Mouse (Mus musculus) E14TG2a.4 (cell line): ENCODE measurements at regions not wholly inside any gene's neighbourhood (a gene's known extent, or its start where the extent isn't known, plus 50 kb on each side); places are given as distances from the start of the nearest gene placed in this dataset.
A peak's percentile ranks its signal among the peaks of the same experiment; 100 is the strongest.
"Not testable (repeated sequence)": the region's sequence is repeated elsewhere in the genome, so short reads cannot be mapped to it uniquely, and the experiment has no call there.

Source experiments
- H3K27me3 ChIP-seq: 2 replicates; pipeline ENCODE4 v1.6.1; 2014; ENCODE audit warnings: low read length, control low read depth; ENCODE audit not compliant: insufficient read depth
- H3K36me3 ChIP-seq: 2 replicates; pipeline ENCODE4 v1.6.1; 2014; ENCODE audit warnings: low read length, control low read depth; ENCODE audit not compliant: insufficient read depth
- H3K4me1 ChIP-seq: replicated peaks from 2 replicates; pipeline ENCODE4 v1.6.1; 2014; ENCODE audit warnings: low read depth, low read length, control low read depth
- H3K4me3 ChIP-seq: replicated peaks from 2 replicates; pipeline ENCODE4 v1.5.1; 2014; ENCODE audit warnings: mild to moderate bottlenecking, low read length
- H3K9me3 ChIP-seq: 2 replicates; pipeline ENCODE4 v1.6.1; 2014; ENCODE audit warnings: low read length, control low read depth
- CTCF ChIP-seq: conservative IDR thresholded peaks from 2 replicates; pipeline ENCODE4 v1.5.1; 2014; ENCODE audit warnings: low read length
- NANOG ChIP-seq: IDR thresholded peaks from 2 replicates; pipeline ENCODE4 v1.6.1; 2014; ENCODE audit warnings: borderline replicate concordance, low read length, mixed read lengths
- POU5F1 ChIP-seq: IDR thresholded peaks from 2 replicates; pipeline ENCODE4 v1.6.1; 2014; ENCODE audit warnings: low read length, borderline replicate concordance

DNA sequence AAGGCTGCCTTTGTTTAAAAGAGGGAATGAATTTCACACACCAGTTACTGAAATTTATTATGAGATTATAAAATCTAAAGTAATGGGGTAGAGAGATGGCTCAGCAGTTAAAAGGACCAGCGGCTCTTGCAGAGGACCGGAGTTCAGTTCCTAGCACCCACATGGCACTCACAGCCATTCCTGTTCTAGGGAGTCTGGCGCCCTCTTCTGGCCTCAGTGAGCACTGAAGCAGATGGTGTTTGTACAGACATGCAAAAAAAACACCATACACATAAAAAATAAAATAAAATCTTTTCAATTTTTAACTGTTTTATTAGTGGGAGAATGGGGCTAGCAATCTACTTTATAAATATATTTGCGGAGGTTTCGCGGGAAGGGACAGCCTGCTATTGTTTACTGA, 112.3 kb upstream of the Supt20 start:
- Histone ChIP-seq H3K9me3 (no peaks in the 10 kb centered on the region; the same call in 1 of the 2 replicates), H3K36me3 (no peaks in the 10 kb centered on the region), H3K4me1 (peaks cover 6% of the 10 kb centered on the region), H3K4me3 (no peak overlapping the region), H3K27me3 (no peaks in the 10 kb centered on the region)
- TF ChIP-seq CTCF = peak; percentile 59
- TF ChIP-seq POU5F1 = no peak
- TF ChIP-seq NANOG = no peak

DNA sequence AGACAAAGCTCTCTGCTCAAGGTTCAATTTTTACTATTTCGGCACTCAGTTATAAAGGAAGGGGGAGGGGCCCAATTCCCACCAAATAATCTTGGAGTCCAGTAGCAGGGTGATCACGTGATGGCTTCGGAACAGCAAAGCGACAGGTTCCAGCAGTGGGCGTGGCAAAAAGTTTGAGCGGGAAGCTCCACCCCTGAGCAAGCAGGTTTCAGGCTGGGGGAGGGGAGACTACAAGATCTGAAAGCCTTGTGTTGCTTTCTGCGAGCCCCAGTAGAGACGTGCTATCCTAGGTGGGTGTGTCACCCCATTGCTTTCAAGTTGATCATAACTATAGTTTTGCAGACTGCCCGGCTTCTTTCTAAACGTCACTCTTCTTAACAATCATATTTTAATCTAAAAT, 106.8 kb upstream of the Supt20 start:
- not testable (repeated sequence) for H3K36me3 ChIP-seq, H3K4me3 ChIP-seq, H3K4me1 ChIP-seq, H3K9me3 ChIP-seq, H3K27me3 ChIP-seq

DNA sequence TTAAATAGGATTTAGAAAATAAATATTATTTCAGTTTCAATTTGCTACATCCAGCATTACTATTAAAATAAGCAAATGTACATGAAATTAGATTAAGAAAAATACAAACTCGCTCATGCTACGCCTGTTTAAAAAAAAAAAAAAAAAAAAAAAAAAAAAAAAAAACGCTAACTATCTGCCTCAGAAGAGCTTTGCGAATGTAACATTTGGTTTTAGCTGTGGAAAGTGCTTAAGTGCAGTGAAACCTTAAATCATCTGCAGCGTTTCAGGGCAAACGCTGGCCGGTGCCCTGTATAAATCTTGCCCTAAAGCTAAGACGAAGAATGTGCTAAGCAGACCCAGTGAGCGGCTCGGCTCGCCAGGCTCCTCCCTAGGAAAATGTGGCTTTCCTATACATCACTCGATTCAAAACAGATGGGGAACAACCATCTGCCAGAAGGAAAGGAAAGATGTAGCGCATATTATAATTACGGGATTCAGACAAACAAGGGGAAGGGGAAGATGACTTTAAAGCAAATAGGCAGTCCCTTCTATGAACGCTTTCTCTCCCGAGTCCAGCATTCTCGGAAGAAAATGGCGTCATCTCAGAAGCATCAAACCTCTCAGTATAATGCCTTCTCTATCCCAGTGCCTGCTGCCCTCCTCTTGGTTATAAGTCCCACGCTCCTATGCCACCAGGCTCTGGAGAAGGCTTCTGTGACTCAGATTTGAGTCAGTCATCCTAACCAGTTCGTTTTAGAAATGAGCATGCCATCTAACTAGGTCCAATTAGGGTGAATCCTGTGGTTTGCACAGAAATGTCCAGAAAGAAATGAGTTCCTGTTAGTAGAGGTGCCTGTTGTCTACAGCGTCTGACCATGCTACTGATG, 105.2 kb upstream of the Supt20 start:
- Histone ChIP-seq H3K27me3 (0 out of 2 replicates have a peak, but pooled peaks cover 3% of the 10 kb centered on the region), H3K4me3 (no peak overlapping the region), H3K36me3 (no peaks in the 10 kb centered on the region), H3K4me1 (0 out of 2 replicates have a peak, but pooled peaks cover 2% of the 10 kb centered on the region), H3K9me3 (no peaks in the 10 kb centered on the region; the same call in 1 of the 2 replicates)
- no peak for TF ChIP-seq CTCF
- no peak for TF ChIP-seq NANOG
- no peak for TF ChIP-seq POU5F1

DNA sequence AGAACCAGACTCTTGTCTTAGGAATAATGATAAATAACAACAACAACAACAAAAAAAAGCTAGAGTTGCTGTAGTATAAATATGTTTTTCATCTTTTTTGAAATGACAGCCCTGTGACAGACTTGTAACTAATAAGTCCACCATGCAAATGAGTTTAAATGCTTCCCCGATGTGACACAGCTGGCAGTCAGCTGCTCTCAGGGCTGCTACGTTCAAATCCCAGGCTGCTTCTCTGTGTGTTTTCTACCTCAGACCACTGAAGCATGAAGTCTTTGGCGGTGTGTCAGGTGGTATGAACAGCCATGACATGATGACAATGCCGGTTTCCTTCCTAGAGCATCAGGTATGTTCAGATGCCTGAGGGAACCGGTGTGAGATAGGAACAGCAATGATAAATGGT, 104.4 kb upstream of the Supt20 start:
- Histone ChIP-seq H3K27me3 (0 out of 2 replicates have a peak, but pooled peaks cover 3% of the 10 kb centered on the region), H3K9me3 (no peaks in the 10 kb centered on the region; the same call in 1 of the 2 replicates), H3K4me1 (0 out of 2 replicates have a peak, but pooled peaks cover 7% of the 10 kb centered on the region), H3K4me3 (no peak overlapping the region), H3K36me3 (no peaks in the 10 kb centered on the region)
- no peak for TF ChIP-seq POU5F1
- no peak for TF ChIP-seq NANOG
- TF ChIP-seq CTCF = no peak

DNA sequence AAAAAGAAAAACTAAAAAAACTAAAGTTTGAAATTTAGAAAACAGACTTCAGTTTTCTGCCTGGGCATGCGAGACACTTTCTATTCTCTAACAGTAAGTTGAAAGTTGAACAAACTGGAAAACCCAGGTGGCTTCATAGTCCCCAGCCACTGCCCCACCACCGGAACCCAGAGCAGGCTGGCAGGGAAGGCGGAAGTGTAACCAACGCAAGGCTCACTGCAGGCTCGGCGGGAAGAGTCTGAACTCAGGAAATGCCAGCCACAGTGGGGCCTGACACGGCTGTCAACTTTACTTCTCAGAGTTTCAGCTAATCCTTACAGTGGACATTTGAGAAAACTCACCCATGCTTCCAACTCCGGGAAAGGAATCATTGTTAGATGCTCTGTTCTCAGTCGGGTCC, 102.6 kb upstream of the Supt20 start:
- TF ChIP-seq NANOG (no peak), POU5F1 (no peak), CTCF (no peak)

DNA sequence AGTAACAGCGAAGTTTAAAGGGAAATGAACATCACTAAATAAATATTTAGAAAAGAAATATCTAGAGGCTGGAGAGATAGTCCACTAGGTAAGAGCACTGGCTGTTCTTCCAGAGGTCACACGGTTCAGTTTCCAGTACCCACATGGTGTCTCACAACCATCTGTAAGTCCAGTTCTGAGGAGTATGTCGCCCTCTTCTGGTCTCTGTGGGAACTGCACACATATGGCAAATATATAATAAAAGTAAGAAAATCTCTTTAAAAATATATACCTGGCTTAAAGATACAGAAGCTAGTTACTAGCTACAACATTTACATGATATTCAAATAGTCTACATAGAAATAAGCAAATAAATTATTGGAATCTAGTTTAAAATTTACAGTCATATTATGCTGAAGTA, 101.4 kb upstream of the Supt20 start:
- Histone ChIP-seq H3K4me1 (0 out of 2 replicates have a peak, but pooled peaks cover 8% of the 10 kb centered on the region), H3K36me3 (no peaks in the 10 kb centered on the region), H3K4me3 (no peak overlapping the region), H3K27me3 (0 out of 2 replicates have a peak, but pooled peaks cover 3% of the 10 kb centered on the region), H3K9me3 (no peaks in the 10 kb centered on the region)
- TF ChIP-seq CTCF (peak; percentile 82), POU5F1 (no peak)

More for the DNA sequence above, 102.6 kb upstream of the Supt20 start:
- no peak overlapping the region for H3K4me3 ChIP-seq
- no peaks in the 10 kb centered on the region for H3K36me3 ChIP-seq
- H3K27me3 ChIP-seq = 0 out of 2 replicates have a peak, but pooled peaks cover 3% of the 10 kb centered on the region
- 0 out of 2 replicates have a peak, but pooled peaks cover 8% of the 10 kb centered on the region for H3K4me1 ChIP-seq
- H3K9me3 ChIP-seq = no peaks in the 10 kb centered on the region; the same call in 1 of the 2 replicates

DNA sequence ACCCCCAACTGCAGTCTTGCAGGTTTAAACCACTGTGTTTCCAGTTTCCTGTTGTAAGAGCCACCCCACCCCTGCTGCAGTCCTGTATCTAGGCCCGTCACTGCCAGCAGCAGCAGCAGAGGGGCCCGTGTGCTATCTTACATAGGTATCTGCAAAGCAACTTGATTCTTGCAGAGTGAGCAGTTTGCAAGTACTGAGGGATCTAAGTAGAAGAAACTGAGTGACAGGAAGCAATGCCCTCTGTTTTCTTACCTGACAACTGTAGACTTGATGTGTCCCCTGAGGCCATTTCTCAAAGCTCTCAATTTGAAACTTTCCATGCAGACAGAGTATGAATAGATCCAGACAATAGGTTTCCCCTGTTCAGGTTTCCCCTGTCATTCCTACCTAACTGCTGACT, 100.5 kb upstream of the Supt20 start:
- TF ChIP-seq POU5F1 (no peak), NANOG (no peak), CTCF (no peak)
- no peak overlapping the region for H3K4me3 ChIP-seq
- no peaks in the 10 kb centered on the region for H3K9me3 ChIP-seq
- H3K27me3 ChIP-seq = 0 out of 2 replicates have a peak, but pooled peaks cover 3% of the 10 kb centered on the region
- 0 out of 2 replicates have a peak, but pooled peaks cover 6% of the 10 kb centered on the region for H3K4me1 ChIP-seq
- H3K36me3 ChIP-seq = no peaks in the 10 kb centered on the region

DNA sequence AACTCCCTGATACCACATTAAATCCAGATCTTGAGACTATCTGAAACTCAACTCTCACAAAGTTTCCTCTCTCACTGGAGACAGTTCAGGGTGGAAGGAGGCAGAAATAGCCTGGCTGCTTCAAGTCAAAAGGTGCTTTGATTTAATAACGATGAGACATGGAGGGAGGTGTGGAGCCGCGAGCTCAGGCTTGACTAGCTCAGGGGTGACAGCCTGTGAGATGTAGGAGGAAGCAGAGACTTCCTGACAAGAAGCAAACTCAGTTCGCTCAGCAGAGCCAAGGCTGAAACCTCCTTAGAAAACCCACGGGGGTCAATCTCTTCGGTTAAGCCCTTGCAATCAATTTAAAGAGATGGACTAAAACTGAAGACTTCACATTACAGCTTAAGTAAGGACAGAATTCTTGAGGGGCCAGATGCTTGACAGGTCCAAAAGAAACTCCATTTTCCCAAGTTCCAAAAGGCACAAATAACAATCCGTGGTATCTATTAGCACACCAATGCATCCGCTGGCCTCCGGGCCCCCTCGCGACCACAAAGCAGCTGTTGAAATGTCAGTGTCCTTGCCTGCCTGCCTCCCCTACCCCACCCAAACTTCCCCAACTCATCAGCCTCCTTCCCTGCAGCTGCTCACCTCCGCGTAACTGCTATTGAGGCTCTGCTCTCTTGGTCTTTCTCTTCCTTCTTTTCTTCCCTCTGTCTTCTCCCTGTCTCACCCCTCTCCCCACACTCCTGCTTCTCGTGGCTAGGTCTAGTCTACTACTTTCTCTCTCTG, 99.8 kb upstream of the Supt20 start:
- H3K36me3 ChIP-seq = no peaks in the 10 kb centered on the region
- TF ChIP-seq CTCF = no peak
- TF ChIP-seq NANOG = no peak
- no peak for TF ChIP-seq POU5F1
- 0 out of 2 replicates have a peak, but pooled peaks cover 6% of the 10 kb centered on the region for H3K4me1 ChIP-seq
- no peak overlapping the region for H3K4me3 ChIP-seq
- no peaks in the 10 kb centered on the region for H3K9me3 ChIP-seq
- H3K27me3 ChIP-seq = 0 out of 2 replicates have a peak, but pooled peaks cover 3% of the 10 kb centered on the region
